Mouse (Mus musculus) lung, postnatal 36 days (tissue): ENCODE measurements around the gene Tacr2.

ENCODE experiments used
- DNase-seq: peaks from one replicate; pipeline ENCODE4 v3.0.0; 2022; ENCODE audit warnings: mixed read lengths

The Tacr2 gene

DNA sequence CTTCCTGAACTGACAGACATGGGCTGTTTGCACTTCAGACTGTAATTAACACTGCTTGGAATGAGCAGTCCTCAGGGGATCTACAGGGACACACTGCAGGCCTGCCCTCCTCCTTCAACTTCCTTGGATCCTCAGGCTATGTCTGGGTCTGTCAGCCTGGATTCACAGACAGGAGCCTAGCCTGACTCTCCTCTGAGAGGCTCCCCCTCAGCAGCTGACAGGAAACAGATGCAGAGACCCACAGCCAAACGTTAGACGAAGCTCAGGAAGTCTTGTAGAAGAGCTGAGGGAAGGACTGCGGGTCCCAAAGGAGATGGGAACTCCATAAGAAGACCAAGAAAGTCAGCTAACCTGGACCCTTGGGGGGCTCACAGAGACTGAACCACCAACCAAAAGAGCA is 54.2 kb downstream of the Tacr2 start:
- DNase-seq, result no peak

DNA sequence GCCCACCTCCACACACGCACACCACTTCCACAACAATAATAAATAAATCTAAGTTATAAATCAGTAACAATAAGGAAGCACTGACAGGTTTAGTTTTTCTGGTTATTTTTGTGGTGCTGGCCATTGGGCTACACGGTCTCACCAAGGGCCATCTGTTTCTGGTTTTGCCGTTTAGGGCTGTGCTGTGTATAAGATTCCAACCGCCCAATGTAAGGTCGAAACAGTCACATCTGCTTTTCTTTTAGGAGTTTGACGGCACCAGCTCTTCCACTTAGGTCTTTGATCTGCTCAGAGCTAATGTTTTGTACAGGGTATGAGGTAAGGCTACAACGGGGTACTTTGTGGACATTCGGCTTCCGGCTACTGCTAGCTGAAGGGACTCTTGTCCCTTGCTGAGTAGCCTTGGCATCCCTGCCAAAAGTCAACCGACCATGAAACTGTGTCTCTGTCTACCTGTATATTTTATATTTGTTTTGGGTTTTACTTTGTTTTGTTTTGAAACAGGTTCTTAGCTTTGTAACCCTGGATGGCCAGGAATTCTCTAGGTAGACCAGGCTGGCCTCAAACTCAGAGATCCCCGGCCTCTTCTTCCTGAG is 56.8 kb downstream of the Tacr2 start:
- no peak for DNase-seq

DNA sequence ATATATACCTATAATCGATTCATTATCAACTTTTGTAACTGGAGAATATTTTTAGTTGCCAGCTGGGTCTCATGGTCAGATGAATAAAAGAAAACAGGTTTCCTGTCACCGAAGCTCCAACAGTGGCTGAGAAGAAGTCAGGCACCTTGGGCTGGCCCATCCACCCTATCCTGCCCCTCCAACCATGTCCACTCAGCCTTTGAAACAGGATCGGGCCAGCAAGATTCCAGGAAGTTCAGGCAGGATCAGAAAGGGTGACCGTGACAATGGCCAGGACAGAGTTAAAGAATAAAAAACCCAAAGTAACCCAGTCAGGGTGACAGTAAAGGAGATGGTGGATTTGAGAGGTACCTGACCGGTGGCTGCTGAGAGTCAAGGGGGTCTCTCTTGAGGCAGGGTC is 57.4 kb downstream of the Tacr2 start:
- no peak for DNase-seq

DNA sequence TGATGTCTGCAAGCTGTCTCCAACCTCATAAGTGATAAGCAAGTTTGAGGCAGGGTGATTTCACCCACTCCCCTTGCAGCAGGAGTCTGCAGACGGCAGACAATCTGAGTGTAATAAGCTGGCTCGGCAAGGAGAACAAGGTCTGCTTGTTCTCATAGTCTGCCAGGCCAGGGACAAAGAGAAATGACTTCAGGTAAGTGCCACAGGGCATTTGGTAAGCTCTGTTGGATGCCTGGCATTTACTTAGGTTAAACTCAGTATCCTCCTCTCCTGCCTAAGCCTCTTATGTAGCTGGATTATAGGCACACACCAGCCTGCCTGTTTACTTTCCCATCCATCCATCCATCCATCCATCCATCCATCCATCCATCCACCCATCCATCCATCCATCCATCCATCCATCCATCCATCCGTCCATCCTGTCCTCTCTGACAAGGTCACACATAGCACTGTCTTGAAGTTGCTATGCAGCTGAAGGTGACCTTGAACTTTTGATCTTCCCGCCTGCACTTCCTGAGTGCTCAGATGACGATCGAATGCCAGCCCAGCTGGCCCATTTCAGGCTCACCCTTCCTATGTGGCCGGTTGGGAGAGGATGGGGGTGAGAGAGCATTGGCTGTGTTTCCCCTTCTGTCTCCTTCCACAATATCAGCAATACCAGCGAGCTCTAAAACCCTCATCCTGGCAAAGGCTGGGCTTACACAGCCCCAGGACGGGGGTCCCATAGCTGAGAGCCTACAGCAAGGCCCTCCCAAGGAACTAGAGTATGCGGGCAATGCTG is 58.2 kb downstream of the Tacr2 start:
- no peak for DNase-seq

DNA sequence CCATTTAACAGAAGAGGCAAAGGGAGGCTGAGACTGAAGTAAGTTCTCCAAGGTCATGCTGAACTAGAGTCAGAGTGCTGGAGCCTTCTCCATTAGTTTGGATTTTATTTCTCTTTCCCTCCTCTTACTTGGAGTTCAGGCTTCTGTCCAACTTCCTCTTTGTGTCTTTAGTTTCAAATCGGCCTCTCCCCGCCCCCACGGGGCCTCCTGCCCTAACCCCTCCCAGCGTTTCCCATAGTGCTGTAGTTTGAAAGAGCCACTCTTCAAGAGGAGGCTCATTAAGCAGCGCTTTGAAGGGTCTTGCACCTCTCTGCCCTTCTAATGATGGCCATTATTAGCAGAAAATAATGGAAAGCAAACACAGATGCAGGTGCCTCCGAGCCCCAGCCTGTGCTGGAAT is 59.2 kb downstream of the Tacr2 start:
- DNase-seq, result peak; percentile 90

DNA sequence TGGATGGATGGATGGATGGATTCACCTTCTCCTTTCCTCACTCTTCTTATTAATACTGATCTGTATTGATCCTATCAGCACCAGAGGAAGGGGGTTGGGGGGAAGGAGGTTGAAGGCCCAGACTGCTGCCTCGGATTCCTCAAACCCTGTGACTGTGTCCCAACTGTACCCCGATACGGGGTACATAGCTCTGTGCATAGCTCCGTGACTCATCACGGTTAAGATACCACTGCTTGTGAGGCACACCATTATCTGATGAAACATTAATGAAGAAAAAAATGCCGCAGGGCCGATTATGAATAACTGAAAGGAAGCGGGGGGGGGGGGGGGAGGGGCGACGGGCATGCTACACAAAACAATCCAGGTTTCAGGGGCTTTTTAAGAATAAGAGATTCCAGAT is 60.9 kb downstream of the Tacr2 start:
- DNase-seq, result no peak

DNA sequence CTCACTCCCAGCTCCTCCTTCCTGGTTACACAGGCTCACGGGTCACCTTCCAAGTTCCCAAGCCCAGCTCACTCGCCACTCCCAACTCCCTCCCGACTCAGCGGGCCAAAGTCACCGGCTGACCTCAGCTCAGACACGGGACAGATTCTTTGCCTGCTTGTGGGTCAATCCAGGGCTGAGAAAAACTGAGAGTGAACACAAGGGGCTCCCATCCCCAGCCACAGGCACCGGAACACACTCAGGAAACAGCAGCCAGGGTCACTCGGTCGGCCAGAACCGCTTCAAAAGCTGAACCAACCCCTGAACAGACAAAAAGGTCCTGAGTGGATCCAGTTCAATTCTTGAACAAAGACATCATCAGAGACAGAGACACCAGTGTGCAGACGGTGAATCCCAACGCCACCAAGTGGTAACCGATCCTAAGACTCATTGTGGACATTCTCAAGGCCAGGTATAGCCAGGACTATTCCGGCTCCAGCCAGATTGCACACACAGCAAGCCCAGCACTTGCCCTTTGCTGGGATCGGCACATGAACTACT is 61.7 kb downstream of the Tacr2 start:
- DNase-seq, result peak; percentile 37
